8 mouse cellular contexts compared by ENCODE assay signal in the genomic region with DNA sequence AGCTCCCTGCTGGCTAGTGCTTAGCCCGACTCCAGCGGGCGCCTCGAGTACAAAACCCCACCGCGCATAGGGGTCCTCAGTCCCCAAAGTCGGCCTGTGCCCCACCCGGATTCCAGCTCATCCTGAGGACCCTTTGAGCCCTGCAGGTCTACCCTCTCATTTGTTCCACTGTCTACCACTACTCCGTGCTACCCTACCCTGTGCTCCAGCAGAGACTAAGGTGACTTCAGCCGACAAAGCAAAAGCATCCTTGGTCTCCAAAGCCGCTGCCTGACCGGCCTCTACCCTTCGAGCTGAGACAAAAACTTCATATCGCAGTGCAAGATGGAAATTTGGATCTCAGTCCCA. TPM values are rescaled to one million over a fixed set of nuclear protein-coding genes. Genes with fewer than 3 reads are reported as not detected.
A peak's percentile ranks its signal among the peaks of the same experiment; 100 is the strongest.
DNase-seq lines count a peak whose midpoint lies in the region; ATAC-seq and TF ChIP-seq lines count a peak whose summit lies in the region.

No protein-coding gene starts in this region.

- H3K9ac ChIP-seq in neural tube, embryonic 11.5 days (ENCODE audit: low read length) = peak overlapping the region; percentile 72
- peak overlapping the region; percentile 81 for H3K9ac ChIP-seq in limb, embryonic 13.5 days
- peak overlapping the region; percentile 37 for H3K9ac ChIP-seq in stomach, embryonic 14.5 days (replicated peaks; ENCODE audit: low read depth, low read length)

- H3K27me3 ChIP-seq in cerebellum, adult 2 months (ENCODE audit: control insufficient read depth, insufficient read depth, low read length) = no peaks in the 10 kb centered on the region
- H3K27me3 ChIP-seq in neural tube, embryonic 11.5 days (ENCODE audit: control insufficient read depth, insufficient read depth, low read length) = no peaks in the 10 kb centered on the region
- H3K27me3 ChIP-seq in limb, embryonic 13.5 days = no peaks in the 10 kb centered on the region
- H3K27me3 ChIP-seq in stomach, embryonic 14.5 days (ENCODE audit: control insufficient read depth, insufficient read depth, low read length) = no peaks in the 10 kb centered on the region

- no peaks in the 10 kb centered on the region for H3K4me1 ChIP-seq in cerebellum, adult 2 months (ENCODE audit: control insufficient read depth, insufficient read depth, low read length)
- peaks cover 25% of the 10 kb centered on the region for H3K4me1 ChIP-seq in neural tube, embryonic 11.5 days (ENCODE audit: control insufficient read depth, insufficient read depth, low read length)
- peaks cover 44% of the 10 kb centered on the region for H3K4me1 ChIP-seq in limb, embryonic 13.5 days
- H3K4me1 ChIP-seq in stomach, embryonic 14.5 days (ENCODE audit: control insufficient read depth, insufficient read depth, low read length) = peaks cover 27% of the 10 kb centered on the region

- ATAC-seq in neural tube, embryonic 11.5 days (ENCODE audit: insufficient read depth, low FRiP score, low TSS enrichment) = peak; percentile 59
- peak; percentile 26 for ATAC-seq in limb, embryonic 13.5 days (ENCODE audit: low FRiP score, low read depth)
- no peak; the same call in 1 of the 2 replicates for ATAC-seq in stomach, embryonic 14.5 days (ENCODE audit: insufficient number of reproducible peaks, insufficient read depth, low FRiP score, low read depth)

- peak overlapping the region; percentile 68 for H3K4me3 ChIP-seq in cerebellum, adult 2 months (replicated peaks; ENCODE audit: insufficient read depth, low read depth, low read length)
- peak overlapping the region; percentile 77 for H3K4me3 ChIP-seq in neural tube, embryonic 11.5 days (ENCODE audit: low read depth, low read length)
- H3K4me3 ChIP-seq in limb, embryonic 13.5 days = peak overlapping the region; percentile 80
- H3K4me3 ChIP-seq in stomach, embryonic 14.5 days (ENCODE audit: low read depth, low read length) = peak overlapping the region; percentile 69

- no peak for TF ChIP-seq CTCF in cerebellum, adult 2 months (IDR thresholded peaks at IDR 0.05; ENCODE audit: borderline replicate concordance, insufficient read depth, low read depth, low read length)

- peak overlapping the region; percentile 66 for H3K4me2 ChIP-seq in neural tube, embryonic 11.5 days (ENCODE audit: low read depth)
- H3K4me2 ChIP-seq in limb, embryonic 13.5 days (replicated peaks) = peak overlapping the region; percentile 94
- H3K4me2 ChIP-seq in stomach, embryonic 14.5 days (replicated peaks; ENCODE audit: low read depth, low read length) = peak overlapping the region; percentile 80

- WGBS in cerebellum, adult 2 months = 10% methylated on average over 14 of the region's 14 CpGs
- WGBS in neural tube, embryonic 11.5 days = 14% methylated on average over 14 of the region's 14 CpGs
- 12% methylated on average over 14 of the region's 14 CpGs for WGBS in limb, embryonic 13.5 days
- WGBS in stomach, embryonic 14.5 days = 7% methylated on average over 14 of the region's 14 CpGs

- no peaks in the 10 kb centered on the region for H3K9me3 ChIP-seq in neural tube, embryonic 11.5 days (ENCODE audit: control insufficient read depth, low read length)
- H3K9me3 ChIP-seq in limb, embryonic 13.5 days = no peaks in the 10 kb centered on the region
- no peaks in the 10 kb centered on the region for H3K9me3 ChIP-seq in stomach, embryonic 14.5 days (ENCODE audit: control insufficient read depth, low read depth, low read length)

- no peak overlapping the region for H3K27ac ChIP-seq in cerebellum, adult 2 months (ENCODE audit: insufficient read depth, low read length)
- H3K27ac ChIP-seq in neural tube, embryonic 11.5 days (ENCODE audit: low read depth, low read length) = peak overlapping the region; percentile 62; the same call in 1 of the 2 replicates
- peak overlapping the region; percentile 84 for H3K27ac ChIP-seq in limb, embryonic 13.5 days
- H3K27ac ChIP-seq in stomach, embryonic 14.5 days (ENCODE audit: low read length) = peak overlapping the region; percentile 69; the same call in 1 of the 2 replicates

- peak in 1 of 2 experiments; percentile 32 for DNase-seq in cerebellum, adult 2 months
- no peak for DNase-seq in cerebellum, adult 18-20 months
- no peak for DNase-seq in neural tube, embryonic 11.5 days (ENCODE audit: low spot score)
- DNase-seq in neural tube, embryonic 10.5 days (ENCODE audit: extremely low spot score, low spot score) = no peak
- no peak for DNase-seq in Muller cell, postnatal 12 days (ENCODE audit: inconsistent ontology term)
- no peak for DNase-seq in cerebellum, postnatal 4 days (ENCODE audit: low spot score in 2 of 2)

- H3K36me3 ChIP-seq in neural tube, embryonic 11.5 days (ENCODE audit: control insufficient read depth, insufficient read depth, low read length) = no peaks in the 10 kb centered on the region
- H3K36me3 ChIP-seq in limb, embryonic 13.5 days = peaks cover 5% of the 10 kb centered on the region; the same call in 1 of the 2 replicates
- no peaks in the 10 kb centered on the region for H3K36me3 ChIP-seq in stomach, embryonic 14.5 days (ENCODE audit: control insufficient read depth, insufficient read depth, low read length)

- TF ChIP-seq POLR2A in cerebellum, adult 2 months (IDR thresholded peaks at IDR 0.05; ENCODE audit: borderline replicate concordance, insufficient read depth, low read length) = no peak

RNA-seq across cellular contexts. Expression of a gene that starts 0.4 kb away (rescaled TPM):
- polyA plus RNA-seq in cerebellum, adult 2 months (2012; rRNA removed) = 20.2 and 22.7 TPM in 2 replicates
- 21.3 and 23.2 TPM in 2 replicates for polyA plus RNA-seq in neural tube, embryonic 11.5 days (2014; fragmentation: Nextera tagmentation; extraction: Ambion mirVana)
- 26.0 and 27.8 TPM in 2 replicates for polyA plus RNA-seq in limb, embryonic 13.5 days (2015; fragmentation: Nextera tagmentation; extraction: Ambion mirVana)
- 14.9 and 16.8 TPM in 2 replicates for polyA plus RNA-seq in stomach, embryonic 14.5 days (2014; fragmentation: Nextera tagmentation; extraction: Ambion mirVana)

RNA-seq across cellular contexts. Expression of a gene that starts 8.9 kb away (rescaled TPM):
- 120 and 124 TPM in 2 replicates for polyA plus RNA-seq in cerebellum, adult 2 months (2012; rRNA removed)
- 480 and 486 TPM in 2 replicates for polyA plus RNA-seq in neural tube, embryonic 11.5 days (2014; fragmentation: Nextera tagmentation; extraction: Ambion mirVana)
- polyA plus RNA-seq in limb, embryonic 13.5 days (2015; fragmentation: Nextera tagmentation; extraction: Ambion mirVana) = 590 and 600 TPM in 2 replicates
- 519 and 589 TPM in 2 replicates for polyA plus RNA-seq in stomach, embryonic 14.5 days (2014; fragmentation: Nextera tagmentation; extraction: Ambion mirVana)

RNA-seq across cellular contexts. Expression of a gene that starts 21.1 kb away (rescaled TPM):
- polyA plus RNA-seq in cerebellum, adult 2 months (2012; rRNA removed) = 37.9 and 41.6 TPM in 2 replicates
- 14.6 and 18.4 TPM in 2 replicates for polyA plus RNA-seq in neural tube, embryonic 11.5 days (2014; fragmentation: Nextera tagmentation; extraction: Ambion mirVana)
- polyA plus RNA-seq in limb, embryonic 13.5 days (2015; fragmentation: Nextera tagmentation; extraction: Ambion mirVana) = 17.5 and 17.8 TPM in 2 replicates
- polyA plus RNA-seq in stomach, embryonic 14.5 days (2014; fragmentation: Nextera tagmentation; extraction: Ambion mirVana) = 15.3 and 16.4 TPM in 2 replicates

RNA-seq across cellular contexts. Expression of a gene that starts 47.4 kb away (rescaled TPM):
- 36.7 and 38.4 TPM in 2 replicates for polyA plus RNA-seq in cerebellum, adult 2 months (2012; rRNA removed)
- polyA plus RNA-seq in neural tube, embryonic 11.5 days (2014; fragmentation: Nextera tagmentation; extraction: Ambion mirVana) = 81.0 and 94.5 TPM in 2 replicates
- polyA plus RNA-seq in limb, embryonic 13.5 days (2015; fragmentation: Nextera tagmentation; extraction: Ambion mirVana) = 67.9 and 76.0 TPM in 2 replicates
- 71.2 and 78.7 TPM in 2 replicates for polyA plus RNA-seq in stomach, embryonic 14.5 days (2014; fragmentation: Nextera tagmentation; extraction: Ambion mirVana)

RNA-seq across cellular contexts. Expression of a gene that starts 47.4 kb away (rescaled TPM):
- 46.0 and 46.1 TPM in 2 replicates for polyA plus RNA-seq in cerebellum, adult 2 months (2012; rRNA removed)
- polyA plus RNA-seq in neural tube, embryonic 11.5 days (2014; fragmentation: Nextera tagmentation; extraction: Ambion mirVana) = 73.3 and 83.0 TPM in 2 replicates
- polyA plus RNA-seq in limb, embryonic 13.5 days (2015; fragmentation: Nextera tagmentation; extraction: Ambion mirVana) = 74.4 and 78.5 TPM in 2 replicates
- polyA plus RNA-seq in stomach, embryonic 14.5 days (2014; fragmentation: Nextera tagmentation; extraction: Ambion mirVana) = 72.4 and 73.6 TPM in 2 replicates
